Mouse (Mus musculus) cerebellum, adult 8-10 months (tissue): ENCODE measurements around the gene Heatr3.
"Not testable (repeated sequence)": the region's sequence is repeated elsewhere in the genome, so short reads cannot be mapped to it uniquely, and the experiment has no call there.

Experiments used
- DNase-seq: peaks from one replicate; pipeline ENCODE4 v3.0.0; 2022

The Heatr3 gene

GRCm38 (mm10) chr8:88198551-88198944 is 60.9 kb downstream of the Heatr3 start:
- DNase-seq: no peak

- DNase-seq: peak; percentile 95
These were observed 61.4 kb downstream of the Heatr3 start, which contains the start of gene Tent4b for GRCm38 (mm10) chr8:88198945-88199571. Gene Tent4b, plus strand, starts transcription at chr8:88199213.

GRCm38 (mm10) chr8:88199700-88200601 is 62.3 kb downstream of the Heatr3 start:
- DNase-seq: peak; percentile 54

- no peak for DNase-seq
These were observed 63.3 kb downstream of the Heatr3 start for GRCm38 (mm10) chr8:88200724-88201495.

- no peak for DNase-seq
These were observed 64.0 kb downstream of the Heatr3 start for GRCm38 (mm10) chr8:88201641-88202040.

GRCm38 (mm10) chr8:88206016-88206415 is 68.4 kb downstream of the Heatr3 start:
- no peak for DNase-seq

GRCm38 (mm10) chr8:88207121-88207821 is 69.6 kb downstream of the Heatr3 start:
- DNase-seq: no peak

- not testable (repeated sequence) for DNase-seq
These were observed 72.5 kb downstream of the Heatr3 start for GRCm38 (mm10) chr8:88209930-88210827.

GRCm38 (mm10) chr8:88221353-88221752 is 83.7 kb downstream of the Heatr3 start:
- DNase-seq: no peak
